Mouse (Mus musculus) gastrocnemius, postnatal 10 days (tissue): ENCODE results near the gene Prph2. TPM values are rescaled to one million over a fixed set of nuclear protein-coding genes. Genes with fewer than 3 reads are reported as not detected.

Experiments
- DNase-seq: peaks from one replicate; pipeline ENCODE4 v3.0.0; 2021; ENCODE audit warnings: mixed read lengths
- total RNA-seq, 2 experiments: library from RNA; stranded (reverse); gene quantifications; 2 replicates each; pipeline ENCODE4 v1.2.3; 2021

Prph2 gene
- total RNA-seq, 2 experiments from 2014 or later, result not detected

- no peak for DNase-seq
Observed at GRCm38 (mm10) chr17:46963186-46963585, 52.9 kb downstream of the Prph2 start.

DNA sequence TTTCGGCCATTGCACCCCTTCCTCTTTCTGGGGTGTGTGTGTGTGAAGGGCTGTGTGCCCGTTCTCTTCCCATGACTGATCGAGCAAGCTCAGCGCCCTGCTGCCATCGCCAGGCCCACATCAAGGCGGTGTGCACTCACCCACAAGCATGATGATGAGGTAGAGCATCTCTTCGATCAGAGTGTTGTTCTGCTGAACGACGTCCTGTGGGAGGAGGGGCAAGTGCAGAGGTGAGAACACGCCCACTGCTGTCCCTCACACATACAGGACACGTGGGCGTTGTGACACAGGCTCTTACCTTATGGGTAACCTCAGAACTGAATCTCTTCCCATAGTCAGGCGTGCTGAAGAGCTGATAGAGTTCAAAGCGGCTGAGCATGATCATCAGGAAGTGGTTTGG is 56.6 kb downstream of the Prph2 start:
- DNase-seq, result no peak

DNA sequence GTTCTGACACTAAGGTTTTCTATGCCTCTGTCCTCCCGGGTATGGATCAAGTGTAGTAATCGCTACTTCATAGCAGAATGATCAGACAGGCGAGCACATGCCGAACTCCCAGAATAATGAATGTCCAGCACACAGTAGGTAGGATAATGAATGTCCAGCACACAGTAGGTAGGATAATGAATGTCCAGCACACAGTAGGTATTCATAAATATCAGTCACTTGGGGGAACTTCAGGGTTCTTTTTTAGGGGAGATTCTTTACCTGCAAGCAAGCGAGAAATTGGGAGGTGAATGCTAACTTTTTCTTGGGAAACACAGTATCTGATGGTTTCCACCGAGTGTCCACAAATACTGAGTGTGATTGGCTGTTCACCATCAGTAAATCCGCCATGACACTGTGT is 62.3 kb downstream of the Prph2 start:
- no peak for DNase-seq

Other genes starting within 250 kb of the Prph2 start
- 10 to 100 TPM; 12.8 to 18.2 TPM for gene Rrp36, start 236.1 kb upstream of the Prph2 start, total RNA-seq
- 10 to 100 TPM; 70.0 to 81.0 TPM for gene Mea1, start 231.7 kb upstream of the Prph2 start, total RNA-seq
- gene Klhdc3, start 229.5 kb upstream of the Prph2 start, total RNA-seq, result 100 to 1,000 TPM; 183 to 187 TPM
- 10 to 100 TPM; 37.0 to 40.6 TPM for gene Ppp2r5d, start 205.3 kb upstream of the Prph2 start, total RNA-seq
- 10 to 100 TPM; 10.7 to 13.3 TPM for gene Pex6, start 199.0 kb upstream of the Prph2 start, total RNA-seq
- under 1 TPM; 0.38 to 0.68 TPM for gene Gnmt, start 181.3 kb upstream of the Prph2 start, total RNA-seq
- 10 to 100 TPM; 18.8 to 20.5 TPM for gene Cnpy3, start 158.2 kb upstream of the Prph2 start, total RNA-seq
- gene Ptcra, start 146.7 kb upstream of the Prph2 start, total RNA-seq, result under 1 TPM in 1 of 2 experiments, not detected in 1; 0.19 TPM
- gene 2310039H08Rik, start 137.8 kb upstream of the Prph2 start, total RNA-seq, result 10 to 100 TPM; 45.1 to 47.5 TPM
- gene Rpl7l1, start 127.8 kb upstream of the Prph2 start, total RNA-seq, result 10 to 100 TPM; 59.4 to 70.8 TPM
- gene Bicral, start 52.0 kb upstream of the Prph2 start, total RNA-seq, result 10 to 100 TPM in 1 of 2 experiments, 1 to 10 TPM in 1; 8.7 to 15.1 TPM
- 10 to 100 TPM; 15.4 to 17.7 TPM for gene Tbcc, start 19.8 kb upstream of the Prph2 start, total RNA-seq
- 10 to 100 TPM; 31.3 to 36.7 TPM for gene Ubr2, start 100.1 kb downstream of the Prph2 start, total RNA-seq